Mouse (Mus musculus): ENCODE measurements around the gene Satb2.

- no peak for TF ChIP-seq POLR2A (IDR thresholded peaks at IDR 0.05; ENCODE audit: borderline replicate concordance, control insufficient read depth, low read depth, low read length)
- TF ChIP-seq CTCF (IDR thresholded peaks at IDR 0.05; ENCODE audit: control insufficient read depth, insufficient read depth, low read length) = no peak
Measured at GRCm38 (mm10) chr1:56822735-56823134, 155.7 kb downstream of the Satb2 start.
